Mouse (Mus musculus) intestine, postnatal 0 days (tissue): ENCODE measurements at regions not wholly inside any gene's neighbourhood (a gene's known extent, or its start where the extent isn't known, plus 50 kb on each side); places are given as distances from the start of the nearest gene placed in this dataset.

Experiments used
- ATAC-seq: fragments of 200-750 bp; cut with Nextera tagmentation; 2 replicates; pipeline ENCODE4 v1.8.0; 2017; ENCODE audit warnings: mild to moderate bottlenecking, moderate TSS enrichment, moderate library complexity
- H3K27ac ChIP-seq: fragments of 300-500 bp; sonication (generic); 2 replicates; pipeline ENCODE4 v1.5.1; 2014; ENCODE audit warnings: mild to moderate bottlenecking, low read depth, low read length, moderate library complexity
- H3K27me3 ChIP-seq: fragments of 300-500 bp; sonication (generic); replicated peaks from 2 replicates; pipeline ENCODE4 v1.6.1; 2014; ENCODE audit warnings: low read length, mixed read lengths; ENCODE audit not compliant: control insufficient read depth, insufficient read depth
- H3K36me3 ChIP-seq: fragments of 300-500 bp; sonication (generic); 2 replicates; pipeline ENCODE4 v1.6.1; 2014; ENCODE audit warnings: mild to moderate bottlenecking, moderate library complexity; ENCODE audit not compliant: control insufficient read depth, insufficient read depth
- H3K4me1 ChIP-seq: fragments of 300-500 bp; sonication (generic); replicated peaks from 2 replicates; pipeline ENCODE4 v1.6.1; 2014; ENCODE audit warnings: antibody characterized with exemption, low read length, mixed read lengths; ENCODE audit not compliant: control insufficient read depth, insufficient read depth
- H3K4me2 ChIP-seq: fragments of 300-500 bp; sonication (generic); replicated peaks from 2 replicates; pipeline ENCODE4 v1.6.1; 2014; ENCODE audit warnings: low read depth, mild to moderate bottlenecking, moderate library complexity
- H3K4me3 ChIP-seq: fragments of 300-500 bp; sonication (generic); 2 replicates; pipeline ENCODE4 v1.5.1; 2014; ENCODE audit warnings: low read depth, low read length
- H3K9ac ChIP-seq: fragments of 300-500 bp; sonication (generic); 2 replicates; pipeline ENCODE4 v1.6.1; 2014; ENCODE audit warnings: mild to moderate bottlenecking, low read depth, low read length
- H3K9me3 ChIP-seq: fragments of 300-500 bp; sonication (generic); 2 replicates; pipeline ENCODE4 v1.6.1; 2016; ENCODE audit warnings: mixed run types; ENCODE audit not compliant: control insufficient read depth
- CTCF ChIP-seq: sonication (generic); IDR thresholded peaks from 2 replicates; pipeline ENCODE4 v1.5.1; 2016; ENCODE audit warnings: low read depth, mild to moderate bottlenecking, control low read depth, antibody characterized with exemption, moderate library complexity
- WGBS: fragments of 180-500 bp; shearing (Covaris S2); extraction: QIAGEN DNeasy Blood & Tissue Kit; methylation state at CpG from one replicate; pipeline ENCODE4 v1.1.7; 2014; 5-methylcytosine and 5-hydroxymethylcytosine counted together

GRCm38 (mm10) chr5:28611885-28612284 lies 144.8 kb upstream of the Shh start:
- no peak for ATAC-seq
- no peak for TF ChIP-seq CTCF
- Histone ChIP-seq H3K9ac (no peak overlapping the region), H3K36me3 (no peaks in the 10 kb centered on the region), H3K9me3 (no peaks in the 10 kb centered on the region), H3K4me2 (no peak overlapping the region), H3K27ac (no peak overlapping the region), H3K27me3 (no peaks in the 10 kb centered on the region), H3K4me1 (no peaks in the 10 kb centered on the region), H3K4me3 (no peak overlapping the region)
- WGBS: 93% methylated on average over 3 of the region's 3 CpGs

GRCm38 (mm10) chr5:28596537-28597314 lies 129.7 kb upstream of the Shh start:
- Histone ChIP-seq H3K9me3 (no peaks in the 10 kb centered on the region), H3K4me2 (no peak overlapping the region), H3K4me1 (no peaks in the 10 kb centered on the region), H3K36me3 (no peaks in the 10 kb centered on the region), H3K27ac (no peak overlapping the region), H3K9ac (no peak overlapping the region), H3K4me3 (no peak overlapping the region), H3K27me3 (no peaks in the 10 kb centered on the region)
- TF ChIP-seq CTCF: no peak
- WGBS: 32% methylated on average over 1 of the region's 1 CpGs
- peak; percentile 59 for ATAC-seq

GRCm38 (mm10) chr5:28571347-28571998 lies 104.4 kb upstream of the Shh start:
- peak; percentile 58; the same call in 1 of the 2 replicates for ATAC-seq
- no peak for TF ChIP-seq CTCF
- no peak overlapping the region for H3K4me2 ChIP-seq
- no peaks in the 10 kb centered on the region for H3K27me3 ChIP-seq
- no peak overlapping the region for H3K27ac ChIP-seq
- no peaks in the 10 kb centered on the region for H3K36me3 ChIP-seq
- no peak overlapping the region for H3K4me3 ChIP-seq
- 38% methylated on average over 5 of the region's 5 CpGs for whole genome bisulfite sequencing
- H3K4me1 ChIP-seq: no peaks in the 10 kb centered on the region
- H3K9ac ChIP-seq: no peak overlapping the region
- H3K9me3 ChIP-seq: 0 out of 2 replicates have a peak, but pooled peaks cover 3% of the 10 kb centered on the region

DNA sequence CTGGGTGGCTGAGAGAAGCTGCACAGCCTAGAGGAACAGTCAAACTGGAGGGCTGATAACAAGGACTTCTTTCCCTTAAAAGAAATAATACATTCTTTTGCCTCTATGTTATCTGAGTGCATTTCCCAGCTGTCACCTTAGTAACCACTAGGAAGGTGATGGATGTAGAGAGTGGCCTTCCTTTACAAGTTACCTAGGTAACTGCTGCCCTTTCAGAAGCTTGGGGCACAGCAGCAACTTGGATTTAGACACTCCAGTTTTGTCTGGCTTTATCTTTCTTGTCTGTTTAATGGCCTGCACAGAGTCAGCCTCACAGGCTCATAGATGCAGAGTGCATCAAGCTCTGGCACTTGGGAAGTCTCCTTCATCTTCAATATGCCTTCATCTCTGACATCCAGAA lies 101.4 kb upstream of the Shh start:
- Histone ChIP-seq H3K36me3 (no peaks in the 10 kb centered on the region), H3K9ac (no peak overlapping the region), H3K9me3 (0 out of 2 replicates have a peak, but pooled peaks cover 3% of the 10 kb centered on the region), H3K4me1 (no peaks in the 10 kb centered on the region), H3K27me3 (no peaks in the 10 kb centered on the region), H3K27ac (no peak overlapping the region), H3K4me2 (no peak overlapping the region), H3K4me3 (no peak overlapping the region)
- ATAC-seq: no peak
- TF ChIP-seq CTCF: no peak

DNA sequence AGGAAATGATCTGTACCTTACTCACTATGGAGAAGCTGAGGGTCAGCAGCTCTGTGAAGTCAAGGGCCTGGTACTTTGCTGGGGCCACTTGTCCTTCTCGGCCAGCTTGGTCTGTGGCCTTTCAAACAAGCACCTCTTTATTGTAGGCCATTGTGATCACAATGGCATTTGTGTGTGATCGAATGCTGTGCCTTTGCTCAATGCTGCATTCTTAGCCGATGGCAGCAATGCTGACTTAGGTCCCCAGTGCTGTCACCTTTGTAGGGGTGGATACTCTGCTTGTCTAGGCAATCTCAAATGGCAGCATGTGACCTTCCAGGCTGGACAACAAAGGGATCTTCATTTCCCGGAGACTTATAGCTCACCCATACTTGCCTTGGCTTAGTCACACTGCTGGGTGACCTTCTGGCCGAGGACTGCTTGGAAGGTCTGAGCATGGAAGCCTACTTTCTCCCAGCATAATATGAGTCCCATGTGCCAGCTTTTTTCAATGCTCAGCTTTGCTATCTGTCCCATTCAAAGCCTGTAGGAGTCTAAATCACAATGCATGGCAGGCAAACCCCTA lies 100.4 kb upstream of the Shh start:
- no peak for TF ChIP-seq CTCF
- Histone ChIP-seq H3K27ac (no peak overlapping the region), H3K4me1 (no peaks in the 10 kb centered on the region), H3K36me3 (no peaks in the 10 kb centered on the region), H3K4me2 (no peak overlapping the region), H3K4me3 (no peak overlapping the region), H3K9me3 (0 out of 2 replicates have a peak, but pooled peaks cover under 1% of the 10 kb centered on the region), H3K27me3 (no peaks in the 10 kb centered on the region), H3K9ac (no peak overlapping the region)
- ATAC-seq: no peak
- 73% methylated on average over 5 of the region's 5 CpGs for WGBS

DNA sequence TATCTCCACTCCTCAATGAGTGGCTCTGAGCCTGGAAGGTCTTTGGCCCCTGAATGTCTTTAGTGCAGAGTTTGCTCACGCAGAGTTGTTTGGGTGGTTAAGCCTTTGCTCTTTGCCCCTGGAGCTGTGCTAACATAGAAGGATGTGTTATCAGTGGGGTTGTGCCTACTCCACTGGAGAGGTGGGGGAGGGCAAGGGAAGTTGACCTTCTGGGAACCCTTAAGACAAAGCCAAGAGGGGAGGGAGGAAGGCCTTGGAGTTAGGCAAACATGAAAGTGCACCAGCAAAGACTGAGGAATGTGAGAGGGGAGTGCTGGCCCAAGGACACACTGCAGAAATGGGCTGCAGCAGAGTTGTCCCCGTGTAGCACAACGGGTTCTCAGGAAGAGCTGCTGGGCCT lies 96.3 kb upstream of the Shh start:
- Histone ChIP-seq H3K4me3 (no peak overlapping the region), H3K9me3 (no peaks in the 10 kb centered on the region), H3K9ac (no peak overlapping the region), H3K36me3 (no peaks in the 10 kb centered on the region), H3K27ac (peak overlapping the region; percentile 62; the same call in 1 of the 2 replicates), H3K27me3 (no peaks in the 10 kb centered on the region), H3K4me2 (no peak overlapping the region), H3K4me1 (no peaks in the 10 kb centered on the region)
- no peak for TF ChIP-seq CTCF
- WGBS: 19% methylated on average over 3 of the region's 3 CpGs
- ATAC-seq: peak; percentile 93
